Mouse (Mus musculus) gastrocnemius, adult 8-10 months (tissue): Measurements from ENCODE around the gene Gnai1. TPM values are rescaled to one million over a fixed set of nuclear protein-coding genes. Genes with fewer than 3 reads are reported as not detected.
"Not testable (repeated sequence)": the region's sequence is repeated elsewhere in the genome, so short reads cannot be mapped to it uniquely, and the experiment has no call there.

ENCODE experiments used
- DNase-seq, 2 experiments: peaks; one replicate each; pipeline ENCODE4 v3.0.0; 2022; ENCODE audit warnings: low spot score in 2 of 2
- total RNA-seq, 4 experiments: library from RNA; stranded (reverse); gene quantifications; 2 replicates each; pipeline ENCODE4 v1.2.4; 2022

Gene Gnai1
- 1 to 10 TPM; 1.0 to 4.3 (median 2.0) TPM for total RNA-seq

DNA sequence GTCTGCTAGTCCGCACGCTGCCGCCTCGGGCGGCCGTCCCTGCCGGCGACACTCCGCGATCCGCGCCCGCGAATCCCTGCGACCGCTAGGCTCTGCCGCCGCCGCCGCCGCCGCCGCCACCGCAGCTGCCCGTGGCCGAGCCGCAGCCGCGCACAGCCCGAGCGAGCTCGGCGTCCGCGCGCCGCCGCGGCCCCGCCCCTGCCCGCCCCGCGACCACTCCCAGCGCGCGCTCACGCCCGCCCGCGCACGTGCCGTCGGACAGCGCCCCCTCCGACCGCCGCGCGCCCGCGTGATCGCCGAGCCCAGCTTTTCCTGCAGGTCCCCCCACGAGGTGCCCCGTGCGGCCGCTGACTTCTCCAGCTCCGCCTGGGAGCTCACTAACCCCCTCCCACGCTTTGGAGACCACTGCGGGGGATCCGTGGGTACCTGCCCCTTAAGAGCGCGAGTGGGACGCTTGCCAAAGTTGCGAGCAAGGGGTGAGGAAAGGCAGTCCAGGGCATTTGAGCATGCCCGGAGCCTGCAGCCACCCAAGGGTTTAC, at the start of gene Gnai1:
Gene Gnai1, minus strand, starts transcription at position 75 of the 539 bp plus-strand sequence.
- DNase-seq: peak in 1 of 2 experiments; percentile 13

DNA sequence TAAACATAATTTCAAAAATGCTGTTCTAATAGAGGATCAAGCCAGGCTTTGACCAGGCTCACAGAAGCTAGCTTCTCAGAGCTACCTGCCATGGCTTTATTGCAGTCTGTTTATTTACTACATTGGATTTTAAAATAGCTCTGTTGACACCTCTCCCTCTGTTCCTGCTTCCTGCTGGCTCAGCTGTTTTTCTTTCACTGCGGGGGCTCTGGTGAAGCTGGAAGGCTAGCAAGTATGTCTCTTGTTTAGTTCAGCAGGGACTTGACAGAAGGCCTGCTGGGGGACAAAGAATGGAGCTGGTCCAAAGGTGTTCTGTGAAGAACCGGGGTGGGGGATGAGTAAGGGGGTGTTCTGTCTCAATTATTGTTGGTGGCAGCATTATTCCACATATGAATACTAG, 7.7 kb upstream of the Gnai1 start:
- DNase-seq: no peak

DNA sequence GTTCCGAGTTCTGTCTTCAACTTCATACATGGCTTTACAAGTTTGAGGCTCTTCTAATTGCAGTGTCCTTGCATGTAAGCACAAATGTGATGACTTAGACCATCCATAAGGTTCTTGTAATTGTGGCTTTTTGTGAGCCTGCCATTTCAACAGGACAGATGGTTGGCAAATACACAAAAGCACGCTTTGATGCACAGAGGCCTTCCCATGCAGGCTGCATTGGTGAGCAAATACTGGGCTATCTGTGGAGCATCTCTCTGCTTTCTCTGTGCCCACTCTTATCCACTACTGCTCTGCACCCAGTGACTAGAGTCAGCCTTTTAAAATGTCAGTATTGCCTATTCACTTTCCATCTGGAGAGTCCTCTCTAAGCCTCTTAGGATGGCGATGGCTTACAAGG, 5.3 kb upstream of the Gnai1 start:
- DNase-seq: no peak

DNA sequence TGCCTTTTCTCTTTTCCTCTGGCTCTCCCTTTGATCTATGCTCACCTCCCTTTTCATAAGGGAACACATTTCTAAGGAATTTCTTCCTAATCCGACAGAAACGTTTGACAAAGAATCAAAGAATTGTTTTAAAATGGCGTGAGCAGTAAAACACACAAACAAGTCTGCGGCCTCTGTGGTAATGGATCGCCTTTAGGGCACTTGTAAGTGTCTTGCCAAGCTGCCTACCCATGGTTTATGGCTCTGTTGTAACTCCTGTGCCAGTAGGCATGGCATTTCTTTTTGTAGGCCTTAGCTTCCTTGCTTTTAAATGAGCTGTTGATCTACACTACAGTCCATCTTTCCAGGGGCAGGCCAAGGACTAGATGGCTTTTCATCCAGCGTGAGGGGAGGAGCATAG, 801 bp upstream of the Gnai1 start:
- DNase-seq: no peak

DNA sequence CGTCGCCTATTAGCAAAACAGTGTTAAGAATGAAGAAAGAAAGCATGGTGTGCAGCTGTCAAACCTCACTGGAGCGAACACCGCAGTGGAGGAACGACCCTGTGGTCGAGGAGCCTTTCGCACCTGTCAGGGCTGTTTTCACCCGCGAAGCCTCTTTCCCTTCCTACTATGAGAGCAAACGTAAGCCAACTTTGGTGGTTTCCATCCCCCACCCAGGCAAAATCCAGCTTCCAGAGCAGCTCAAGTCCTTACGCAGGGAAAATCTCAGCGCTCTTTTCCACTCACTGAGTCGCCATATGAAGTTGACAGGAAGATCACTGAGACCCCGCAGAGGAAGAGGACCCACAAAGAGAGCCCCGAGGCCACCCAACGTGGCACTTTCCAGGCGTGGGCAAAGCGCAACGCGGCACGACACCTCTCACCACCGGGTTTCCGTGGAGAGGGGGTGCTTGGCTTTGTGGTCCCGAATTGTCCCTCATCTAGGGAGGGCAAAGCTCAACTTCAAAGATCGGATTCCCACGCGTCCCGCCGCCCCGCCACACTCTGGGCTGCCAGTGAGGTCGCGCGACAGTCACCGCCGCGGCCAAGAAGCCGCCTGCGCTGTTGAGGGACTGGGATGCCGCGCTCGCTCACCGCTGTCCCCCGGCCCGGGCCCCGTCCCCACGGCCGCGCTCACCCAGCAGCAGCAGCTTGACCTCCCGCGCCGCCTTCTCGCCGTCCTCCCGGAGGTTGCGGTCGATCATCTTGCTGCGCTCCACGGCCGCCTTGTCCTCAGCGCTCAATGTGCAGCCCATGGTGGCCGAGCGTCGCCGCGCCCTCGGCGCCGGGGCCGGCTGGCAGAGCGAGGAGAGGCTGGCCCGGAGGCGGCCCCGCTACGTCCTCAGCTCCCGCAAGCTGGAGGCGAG, 527 bp downstream of the Gnai1 start:
- no peak for DNase-seq

DNA sequence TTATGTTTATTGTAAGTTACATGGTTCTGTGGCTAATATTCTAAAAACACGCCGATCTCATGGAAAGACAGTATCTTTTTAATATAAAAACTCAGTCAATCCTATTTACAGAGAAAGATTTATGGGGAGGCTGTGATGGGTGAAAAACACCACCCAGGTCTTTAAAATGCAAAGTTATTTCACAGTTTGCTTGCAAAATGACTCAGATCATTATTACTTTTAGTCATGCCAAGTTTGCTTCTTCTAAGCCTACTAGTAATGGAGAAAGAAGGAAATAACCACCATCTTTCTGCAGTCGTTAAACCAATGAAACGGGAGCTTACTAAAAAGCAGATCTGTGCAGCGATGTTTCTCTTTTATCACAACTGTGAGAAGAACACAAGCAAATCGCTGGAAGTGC, 1.4 kb downstream of the Gnai1 start:
- no peak for DNase-seq

DNA sequence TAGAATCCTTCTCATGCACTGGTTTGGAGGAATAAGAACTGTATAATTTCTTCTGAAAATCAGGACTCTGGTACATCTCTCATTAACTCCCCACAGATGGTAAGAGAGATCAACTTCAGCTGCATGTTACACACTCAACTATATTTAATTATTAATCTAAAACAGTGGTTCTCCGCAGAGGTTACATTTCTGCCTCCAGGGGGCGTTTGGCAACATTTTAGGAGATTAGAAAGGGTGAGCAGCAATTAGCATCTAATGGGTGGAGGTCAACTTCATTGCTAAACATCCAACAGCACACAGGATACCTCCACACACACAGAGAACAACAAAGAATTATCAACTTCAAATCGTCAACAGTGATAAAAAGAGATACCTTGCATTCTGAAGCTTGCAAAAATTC, 2.0 kb downstream of the Gnai1 start:
- DNase-seq: no peak

DNA sequence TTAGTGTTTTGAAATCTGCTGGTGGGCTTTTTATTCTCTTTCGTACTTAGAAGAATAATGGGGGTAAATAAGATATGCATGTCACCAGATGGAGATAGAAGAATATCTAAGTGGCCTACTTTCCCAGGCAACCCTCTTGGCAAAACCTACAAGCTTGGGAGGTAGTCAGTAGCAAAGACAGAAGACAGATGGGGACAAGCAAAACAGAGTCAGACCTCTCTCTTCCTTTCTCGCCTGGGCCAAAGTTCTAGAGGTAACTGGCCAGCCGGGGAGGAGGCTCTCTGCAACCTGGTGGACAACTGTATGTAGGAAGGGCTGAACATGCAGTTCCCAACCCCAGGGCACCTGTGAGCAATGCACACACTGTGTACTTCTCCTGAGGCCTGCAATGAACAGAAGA, 12.9 kb downstream of the Gnai1 start:
- DNase-seq: no peak

DNA sequence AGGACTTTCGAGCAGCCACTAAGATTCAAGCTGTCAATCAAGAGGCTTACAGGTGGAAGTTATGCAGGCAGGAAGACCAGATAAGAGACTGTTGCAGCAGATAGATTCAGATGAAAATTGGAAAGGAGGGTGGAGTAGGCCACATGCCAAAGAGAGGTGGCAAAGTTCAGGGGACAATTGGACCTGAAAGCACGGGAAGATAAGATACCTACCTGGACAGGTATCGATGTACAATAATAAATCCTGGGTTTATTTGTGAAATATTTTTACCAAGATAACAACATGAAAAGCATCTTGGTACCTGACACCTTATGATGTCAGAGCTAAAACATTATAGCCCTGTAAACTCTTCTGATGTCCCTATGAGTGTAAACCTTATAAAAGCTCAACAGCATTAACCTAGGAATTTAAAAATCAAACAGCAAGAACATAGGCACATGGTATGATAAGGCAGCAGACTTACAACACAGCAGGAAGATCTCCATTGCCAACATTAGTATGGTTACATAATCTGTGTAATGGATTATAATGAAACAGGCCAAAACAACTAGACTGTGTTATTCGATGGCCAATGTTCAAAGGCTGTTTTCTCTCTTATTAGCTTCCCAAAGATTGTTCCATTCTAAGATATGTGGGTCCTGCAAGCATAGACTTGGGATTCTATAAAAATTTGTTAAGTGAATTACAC, 16.6 kb downstream of the Gnai1 start:
- no peak for DNase-seq

DNA sequence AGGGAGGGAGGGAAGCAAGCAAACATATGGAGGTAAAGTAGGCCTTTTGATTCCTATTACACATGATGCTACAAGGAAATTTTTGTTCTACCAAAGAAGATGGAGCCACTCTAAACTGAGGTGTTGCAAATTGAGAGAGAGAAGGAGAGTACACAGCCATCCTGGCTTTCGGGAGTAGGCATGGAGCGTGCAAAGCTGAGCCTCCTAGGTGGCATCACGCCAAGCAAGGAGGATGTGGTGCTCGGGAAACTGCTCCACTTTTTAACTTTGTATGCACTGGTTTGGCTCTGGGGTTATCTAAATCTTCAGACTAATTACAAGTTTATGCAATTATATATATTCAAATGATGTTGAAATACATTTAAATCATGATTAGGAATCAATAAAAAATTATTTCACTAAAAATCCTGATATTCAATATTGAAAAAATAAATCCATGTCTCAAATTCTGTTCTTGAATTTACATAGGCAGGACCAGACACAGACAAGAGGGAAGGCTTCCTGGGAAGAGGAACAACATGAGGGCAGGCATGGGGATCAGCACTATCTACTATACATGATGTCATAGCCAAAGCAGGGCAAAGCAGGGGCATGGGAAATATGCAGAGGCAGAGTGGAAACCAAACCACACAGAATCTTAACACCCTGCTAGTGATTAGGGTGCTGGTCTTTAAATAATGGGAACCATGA, 17.2 kb downstream of the Gnai1 start:
- DNase-seq: no peak

DNA sequence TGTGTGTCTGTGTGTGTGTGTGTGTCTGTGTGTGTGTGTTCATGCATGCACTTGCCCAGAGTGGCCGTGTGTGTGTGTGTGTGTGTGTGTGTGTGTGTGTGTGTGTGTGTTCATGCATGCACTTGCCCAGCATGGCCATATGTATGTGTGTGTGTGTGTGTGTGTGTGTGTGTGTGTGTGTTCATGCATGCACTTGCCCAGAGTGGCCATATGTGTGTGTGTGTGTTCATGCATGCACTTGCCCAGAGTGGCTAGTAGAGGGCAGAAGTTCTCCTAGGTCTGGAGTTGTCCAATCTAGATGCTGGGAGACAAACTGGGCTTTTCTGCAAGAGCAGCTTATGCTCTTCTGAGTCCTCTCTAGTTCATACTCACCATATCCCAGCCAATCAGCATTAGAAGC, 18.3 kb downstream of the Gnai1 start:
- not testable (repeated sequence) for DNase-seq

DNA sequence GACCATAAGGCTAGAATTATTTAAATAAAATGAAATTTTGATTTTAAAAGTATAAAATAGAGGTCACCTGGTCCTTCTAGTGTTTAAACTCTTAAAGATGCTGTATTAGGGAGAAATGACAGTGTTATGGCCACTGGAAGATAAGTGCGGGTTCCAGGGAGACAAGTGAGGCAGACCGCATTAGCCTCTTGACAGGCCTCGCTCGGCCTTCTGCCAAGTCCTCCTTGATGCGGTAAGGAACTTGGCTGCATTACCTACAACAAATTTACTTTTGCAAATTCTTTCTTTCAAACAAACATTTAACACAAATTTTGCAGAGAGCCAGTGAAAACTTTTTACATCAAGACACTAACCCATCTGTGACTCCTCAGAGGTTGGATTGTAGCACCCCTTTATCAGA, 27.9 kb downstream of the Gnai1 start:
- no peak for DNase-seq

DNA sequence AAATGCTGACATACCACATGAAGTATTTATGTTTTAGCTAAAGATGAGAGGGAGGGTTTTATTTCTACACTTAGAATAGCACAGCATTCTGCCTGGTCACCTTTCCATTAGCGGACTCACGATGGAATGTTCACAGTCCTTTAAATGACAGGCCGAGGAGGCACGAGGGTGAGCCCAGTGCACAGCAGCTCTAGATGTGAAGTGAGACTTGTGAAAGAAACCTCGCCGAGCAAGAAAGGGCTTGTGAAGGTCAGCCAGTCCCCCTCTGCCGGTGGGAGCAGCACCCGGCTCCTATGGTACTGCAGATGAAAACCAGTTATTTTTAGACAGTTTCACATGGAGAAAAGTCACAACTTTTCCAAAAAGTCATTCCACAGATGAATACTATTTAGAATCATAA, 29.4 kb downstream of the Gnai1 start:
- no peak for DNase-seq

DNA sequence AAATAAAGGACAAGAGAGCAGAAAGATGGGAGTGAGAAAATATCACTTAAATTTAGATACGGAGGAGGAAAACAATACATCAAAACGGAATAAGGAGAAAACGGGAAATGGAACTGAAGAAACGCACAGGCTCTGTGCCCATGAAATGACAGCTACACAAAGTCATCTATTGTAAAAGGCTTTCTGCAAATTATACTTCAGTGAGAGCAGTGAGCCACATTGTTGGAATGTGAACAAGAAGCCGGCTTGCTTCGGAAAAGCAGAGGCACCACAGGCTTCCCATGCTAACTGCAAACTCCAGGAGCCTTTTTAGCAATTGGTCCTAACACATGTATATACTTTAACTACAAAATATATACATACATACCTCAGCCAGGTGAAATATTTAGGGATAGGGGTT, 34.0 kb downstream of the Gnai1 start:
- DNase-seq: no peak

DNA sequence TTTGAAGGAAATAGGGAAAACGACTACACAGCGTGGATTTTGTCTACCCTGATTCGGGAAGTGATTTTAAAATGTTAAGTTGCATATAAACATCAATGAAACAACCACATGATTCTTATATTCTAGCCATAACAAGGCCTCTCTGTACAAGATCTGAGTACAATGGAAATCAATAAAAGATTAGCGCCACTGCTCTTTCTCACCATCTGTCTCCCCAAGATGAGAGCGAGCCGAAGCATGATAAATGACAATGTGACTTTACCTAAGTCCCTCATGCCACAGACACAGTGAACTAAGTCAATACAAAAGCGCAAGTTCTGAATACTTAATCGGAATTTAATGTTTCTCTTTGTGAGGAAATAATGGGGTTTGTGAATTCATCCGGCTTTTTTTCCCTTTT, 36.6 kb downstream of the Gnai1 start:
- DNase-seq: no peak

DNA sequence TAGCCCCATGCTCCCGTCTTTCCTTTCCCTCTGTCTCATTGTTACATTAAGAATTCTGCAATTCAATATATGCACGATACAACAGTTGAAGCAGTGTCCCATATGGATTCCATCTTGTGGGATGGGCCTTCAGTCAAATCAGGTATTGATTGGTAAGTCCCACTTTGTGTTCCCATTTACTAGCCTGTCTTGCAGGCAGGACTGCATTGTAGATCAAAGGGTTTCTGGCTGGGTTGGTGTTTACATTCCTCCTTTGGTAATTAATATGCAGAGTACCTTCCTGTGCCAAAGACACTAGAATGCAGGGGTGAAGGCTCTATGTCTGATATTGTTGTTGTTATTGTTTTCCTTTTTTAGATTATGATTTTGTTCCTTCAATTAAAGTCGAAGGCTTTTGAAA, 38.5 kb downstream of the Gnai1 start:
- no peak for DNase-seq

DNA sequence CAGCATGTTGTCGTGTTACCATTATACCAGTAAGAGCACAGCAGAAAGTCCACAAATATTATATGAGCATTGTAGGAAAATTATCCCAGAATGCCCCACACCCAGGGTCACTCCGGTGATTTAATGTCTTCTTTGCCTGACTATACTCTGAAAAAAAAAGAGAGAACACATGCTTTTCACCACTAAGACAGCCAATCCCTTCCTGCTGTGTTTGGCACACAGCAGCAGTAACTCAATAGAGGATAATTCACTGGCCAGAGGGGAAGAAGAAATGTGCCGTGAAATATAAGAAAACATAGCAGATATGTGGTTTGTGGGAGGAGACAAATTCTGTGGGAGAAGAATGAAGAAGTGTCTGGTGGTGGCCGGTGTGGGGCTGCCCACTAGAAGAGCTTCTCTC, 41.3 kb downstream of the Gnai1 start:
- DNase-seq: no peak

DNA sequence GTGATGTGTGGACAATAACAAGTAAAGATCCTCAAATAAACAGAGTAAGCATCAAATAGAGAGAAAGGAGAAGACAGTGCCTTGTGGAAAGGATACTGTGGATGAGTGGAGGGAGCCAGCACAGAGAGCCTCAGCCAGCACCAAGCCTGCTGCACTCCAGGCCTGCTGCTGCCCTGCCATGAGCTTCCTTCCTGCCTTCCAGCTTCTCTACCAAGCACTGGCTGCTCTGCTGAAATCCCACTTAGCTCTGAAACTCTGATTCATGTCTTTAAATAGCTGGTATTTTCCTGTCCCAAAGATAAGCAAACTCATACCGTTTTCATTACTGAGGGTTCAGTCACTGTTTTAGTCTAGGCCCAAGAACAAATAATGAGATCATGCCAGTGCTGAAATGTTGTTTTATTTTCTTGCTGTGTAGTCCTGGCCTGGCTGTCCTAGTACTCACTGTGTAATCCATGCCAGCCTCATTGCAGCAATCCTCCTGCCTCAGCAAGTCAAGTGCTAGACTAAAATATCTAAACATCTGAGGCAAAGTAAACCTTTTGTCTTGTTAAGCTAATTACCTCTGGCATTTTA, 52.8 kb downstream of the Gnai1 start:
- no peak for DNase-seq

DNA sequence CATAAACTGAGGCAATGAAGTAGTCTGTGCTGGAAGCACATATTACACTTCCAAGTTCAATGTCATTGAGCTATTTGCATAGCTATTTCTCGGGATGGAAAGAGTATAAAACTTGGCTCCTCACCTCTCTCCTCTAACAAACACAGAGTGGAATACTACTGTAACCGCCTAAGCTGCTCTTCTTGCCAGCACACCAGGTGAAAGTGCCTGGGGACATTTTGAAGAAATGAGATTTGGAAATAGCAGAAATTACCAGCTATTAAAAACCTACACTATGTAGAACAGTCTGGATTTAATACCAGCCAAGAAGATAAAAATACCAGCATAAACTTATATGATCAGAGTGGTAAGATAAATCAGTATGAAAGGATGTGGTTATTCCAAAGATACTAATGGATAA, 63.6 kb downstream of the Gnai1 start:
- DNase-seq: no peak

DNA sequence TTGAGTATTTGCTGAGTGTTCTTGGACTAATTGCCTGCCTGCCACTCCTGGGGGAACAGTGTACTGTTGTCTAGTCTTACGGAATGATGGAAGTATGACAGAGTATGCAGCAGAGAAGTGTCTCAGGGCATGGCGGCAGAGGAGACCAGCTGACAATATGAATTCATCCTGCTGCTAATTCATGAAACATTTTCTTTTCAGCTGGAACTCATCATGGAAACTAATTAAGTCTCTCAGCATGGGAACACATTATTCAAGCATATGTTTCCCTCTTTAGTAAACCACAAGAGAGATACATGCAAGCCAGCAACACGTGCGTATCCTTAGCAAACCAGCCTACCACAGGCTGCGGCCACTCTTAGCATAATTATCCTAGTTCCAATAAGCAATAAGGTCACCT, 67.4 kb downstream of the Gnai1 start:
- no peak for DNase-seq

DNA sequence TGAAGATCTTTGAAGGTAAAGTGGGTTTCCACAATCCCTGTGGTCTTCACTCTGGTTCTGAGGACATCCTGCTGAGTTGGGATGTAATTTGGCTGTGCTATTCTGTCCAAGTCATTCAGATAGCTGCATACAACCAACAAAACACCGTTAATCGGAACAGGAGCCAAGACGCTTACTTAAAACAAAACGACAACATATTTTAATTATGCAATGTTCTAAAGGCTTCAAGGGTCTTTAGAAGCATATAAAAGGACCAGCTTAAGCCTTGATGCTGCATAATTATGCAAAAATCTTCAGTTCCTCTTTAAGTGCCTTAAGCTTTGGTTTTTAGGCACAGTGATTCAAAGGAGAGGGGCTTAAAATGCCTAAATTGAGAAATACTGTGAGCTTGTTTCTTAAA, 70.6 kb downstream of the Gnai1 start:
- no peak for DNase-seq

DNA sequence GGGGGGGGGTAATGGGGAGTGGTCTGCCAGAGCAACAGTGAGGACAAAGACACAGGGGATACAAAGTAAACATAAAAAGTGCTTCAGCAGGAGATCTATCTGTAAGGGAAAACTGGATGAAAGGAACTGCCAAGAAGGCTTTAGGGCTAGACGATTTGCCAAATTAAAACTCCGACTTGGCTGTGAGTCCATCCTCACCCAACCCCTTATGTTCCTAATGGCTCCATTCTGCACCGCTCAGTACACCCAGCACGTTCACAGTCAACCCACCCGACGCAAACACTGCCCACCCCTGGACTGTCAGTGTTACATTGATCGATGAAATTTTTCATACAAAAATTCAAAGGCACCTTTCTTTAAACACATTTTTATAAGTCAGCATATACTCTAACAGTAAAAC, 71.5 kb downstream of the Gnai1 start:
- DNase-seq: no peak
